Mouse (Mus musculus) liver, embryonic 12.5 days (tissue): ENCODE measurements around the gene Foxp1. TPM values are rescaled to one million over a fixed set of nuclear protein-coding genes. Genes with fewer than 3 reads are reported as not detected.

Source experiments
- ATAC-seq: fragments of 200-750 bp; cut with Nextera tagmentation; 2 replicates; pipeline ENCODE4 v1.8.0; 2017; ENCODE audit warnings: moderate number of reproducible peaks, mild to moderate bottlenecking, moderate library complexity
- H3K27ac ChIP-seq: fragments of 300-500 bp; sonication (generic); 2 replicates; pipeline ENCODE4 v1.5.1; 2016; ENCODE audit warnings: mild to moderate bottlenecking
- H3K27me3 ChIP-seq: fragments of 300-500 bp; sonication (generic); replicated peaks from 2 replicates; pipeline ENCODE4 v1.6.1; 2016; ENCODE audit warnings: mild to moderate bottlenecking, moderate library complexity
- H3K36me3 ChIP-seq: fragments of 300-500 bp; sonication (generic); 2 replicates; pipeline ENCODE4 v1.6.1; 2016; ENCODE audit warnings: mild to moderate bottlenecking, moderate library complexity
- H3K4me1 ChIP-seq: fragments of 300-500 bp; sonication (generic); 2 replicates; pipeline ENCODE4 v1.6.1; 2016
- H3K4me2 ChIP-seq: fragments of 300-500 bp; sonication (generic); 2 replicates; pipeline ENCODE4 v1.6.1; 2016; ENCODE audit warnings: mild to moderate bottlenecking, moderate library complexity
- H3K4me3 ChIP-seq: fragments of 300-500 bp; sonication (generic); 2 replicates; pipeline ENCODE4 v1.5.1; 2016; ENCODE audit warnings: mild to moderate bottlenecking, moderate library complexity
- H3K9ac ChIP-seq: fragments of 300-500 bp; sonication (generic); 2 replicates; pipeline ENCODE4 v1.6.1; 2016; ENCODE audit warnings: mild to moderate bottlenecking, moderate library complexity
- H3K9me3 ChIP-seq: fragments of 300-500 bp; sonication (generic); replicated peaks from 2 replicates; pipeline ENCODE4 v1.6.1; 2016; ENCODE audit warnings: mild to moderate bottlenecking, moderate library complexity
- WGBS: fragments of 180-500 bp; shearing (Covaris S2); methylation state at CpG from one replicate; pipeline ENCODE4 v1.1.7; 2016; ENCODE audit not compliant: insufficient replicate concordance; 5-methylcytosine and 5-hydroxymethylcytosine counted together
- polyA plus RNA-seq: library from polyadenylated mRNA; unstranded; fragments of >200 nt; fragmentation: Nextera tagmentation; extraction: Ambion mirVana; gene quantifications from 2 replicates; pipeline ENCODE4 v1.2.1, GENCODE M21; 2016

The Foxp1 gene
- polyA plus RNA-seq, 1 experiment from 2014 or later: 25.5 TPM

GRCm38 (mm10) chr6:99268171-99269061, 254.1 kb downstream of the Foxp1 start:
- Histone ChIP-seq H3K27me3 (no peaks in the 10 kb centered on the region), H3K27ac (no peak overlapping the region), H3K9me3 (no peaks in the 10 kb centered on the region), H3K36me3 (no peaks in the 10 kb centered on the region), H3K4me2 (no peak overlapping the region), H3K4me1 (peaks cover 40% of the 10 kb centered on the region), H3K4me3 (no peak overlapping the region), H3K9ac (no peak overlapping the region)
- no peak for ATAC-seq
- 75% methylated on average over 20 of the region's 20 CpGs for WGBS

DNA sequence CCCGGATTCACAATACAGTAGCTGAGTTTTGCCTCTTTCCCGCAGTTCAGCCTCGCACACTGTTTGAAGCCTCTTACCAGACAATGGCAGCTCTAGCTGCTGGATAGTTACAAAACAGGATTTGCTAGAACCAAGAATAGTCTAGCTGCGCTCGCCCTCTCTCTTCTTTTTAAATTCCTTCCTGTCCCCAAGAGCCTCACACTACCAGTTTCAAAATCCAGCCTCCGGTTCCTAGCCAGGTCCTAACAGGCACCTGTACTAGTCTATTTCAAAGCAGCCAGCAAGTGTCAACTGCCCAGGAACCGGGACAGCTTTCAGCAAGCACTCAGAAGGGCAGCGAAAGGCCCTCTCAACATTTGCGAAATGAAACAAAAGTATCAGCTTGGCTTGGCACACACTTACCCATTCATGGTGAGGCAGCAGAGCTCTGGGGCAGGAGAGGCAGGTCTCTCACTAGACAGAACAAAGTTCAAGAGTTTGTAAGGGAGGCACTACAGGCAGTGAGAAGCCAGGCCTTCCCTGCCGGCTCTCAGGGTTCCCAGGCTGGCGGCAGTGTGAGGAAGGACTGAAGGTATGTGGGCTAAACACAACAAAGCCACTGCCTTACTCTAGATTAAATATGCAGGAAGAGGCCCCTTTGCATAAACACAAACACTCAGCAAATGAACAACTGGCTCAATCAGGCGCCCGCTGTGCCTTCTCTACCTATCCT, 256.4 kb downstream of the Foxp1 start:
- Histone ChIP-seq H3K4me2 (peak overlapping the region; percentile 37), H3K9me3 (no peaks in the 10 kb centered on the region), H3K4me1 (peaks cover 41% of the 10 kb centered on the region), H3K36me3 (no peaks in the 10 kb centered on the region), H3K27ac (peak overlapping the region; percentile 53), H3K4me3 (peak overlapping the region; percentile 15; the same call in 1 of the 2 replicates), H3K9ac (peak overlapping the region; percentile 12; the same call in 1 of the 2 replicates), H3K27me3 (no peaks in the 10 kb centered on the region)
- 33% methylated on average over 13 of the region's 13 CpGs for WGBS
- no peak for ATAC-seq

- 36% methylated on average over 4 of the region's 4 CpGs for WGBS
- Histone ChIP-seq H3K4me3 (no peak overlapping the region), H3K9me3 (no peaks in the 10 kb centered on the region), H3K4me2 (peak overlapping the region; percentile 37), H3K36me3 (no peaks in the 10 kb centered on the region), H3K27me3 (no peaks in the 10 kb centered on the region), H3K27ac (no peak overlapping the region), H3K4me1 (peaks cover 40% of the 10 kb centered on the region), H3K9ac (no peak overlapping the region)
- ATAC-seq: no peak
Measured at GRCm38 (mm10) chr6:99265173-99265572, 257.3 kb downstream of the Foxp1 start.

DNA sequence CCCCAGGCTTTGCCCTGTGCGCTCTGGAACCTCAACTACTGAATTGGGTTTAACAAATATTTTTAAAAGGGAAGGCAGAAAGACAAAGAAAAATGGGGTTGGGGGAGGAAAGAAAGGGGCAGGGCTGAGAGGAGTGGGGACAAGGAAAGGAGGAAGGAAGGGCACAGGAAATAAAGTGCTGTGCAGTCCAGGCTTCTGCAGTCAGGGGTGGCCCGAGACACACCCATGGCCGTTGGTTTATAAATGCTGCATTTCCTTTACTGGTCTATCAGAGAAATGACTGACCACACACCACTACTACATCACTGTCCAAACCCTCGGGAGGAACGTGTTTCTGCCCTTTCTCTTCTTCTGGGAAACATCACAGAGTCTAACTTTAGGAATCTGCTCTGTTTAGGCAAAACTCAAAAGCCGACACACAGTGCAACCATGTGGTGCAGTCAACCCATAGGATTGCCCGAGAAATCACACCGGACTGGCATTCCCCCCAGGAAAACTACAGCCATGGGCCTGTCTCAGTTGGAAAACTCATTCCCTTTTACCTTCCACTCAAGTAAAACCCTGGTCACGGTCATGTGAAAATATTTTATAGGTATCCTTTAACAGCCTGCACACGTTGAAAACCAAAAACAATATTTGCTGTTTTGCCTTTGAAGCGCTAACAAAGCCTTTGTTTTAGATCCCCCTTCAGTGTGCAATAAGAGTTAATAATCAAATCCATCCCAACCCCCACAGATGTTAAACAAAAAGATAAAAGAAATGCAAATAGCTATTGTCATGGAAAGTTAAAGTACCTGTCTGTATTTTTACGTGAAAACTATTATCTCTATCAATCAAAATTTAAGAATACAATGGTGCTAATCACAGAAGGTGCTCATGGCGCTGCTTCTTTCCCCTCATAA, 258.1 kb downstream of the Foxp1 start:
- no peak overlapping the region for H3K4me3 ChIP-seq
- H3K36me3 ChIP-seq: no peaks in the 10 kb centered on the region
- no peak overlapping the region for H3K9ac ChIP-seq
- no peaks in the 10 kb centered on the region for H3K27me3 ChIP-seq
- peak overlapping the region; percentile 15 for H3K4me2 ChIP-seq
- peak overlapping the region; percentile 22; the same call in 1 of the 2 replicates for H3K27ac ChIP-seq
- H3K9me3 ChIP-seq: no peaks in the 10 kb centered on the region
- H3K4me1 ChIP-seq: peaks cover 40% of the 10 kb centered on the region
- ATAC-seq: no peak
- WGBS: 24% methylated on average over 13 of the region's 13 CpGs

DNA sequence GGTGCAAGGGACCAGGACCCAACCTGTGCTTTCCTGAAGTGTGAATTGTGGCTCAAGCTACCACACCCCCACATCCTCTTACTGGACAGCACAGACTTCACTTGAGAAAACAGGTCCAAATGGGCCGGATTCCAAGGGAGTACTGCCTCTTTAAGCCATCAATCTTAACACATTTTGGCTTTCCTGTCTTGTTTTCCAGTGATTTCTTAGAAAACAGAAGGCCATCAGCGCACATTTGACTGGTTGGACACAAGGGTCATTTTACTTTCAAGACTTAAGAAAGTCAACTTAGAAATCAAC, 258.7 kb downstream of the Foxp1 start:
- H3K27me3 ChIP-seq: no peaks in the 10 kb centered on the region
- peaks cover 40% of the 10 kb centered on the region for H3K4me1 ChIP-seq
- peak overlapping the region; percentile 22; the same call in 1 of the 2 replicates for H3K27ac ChIP-seq
- H3K9me3 ChIP-seq: no peaks in the 10 kb centered on the region
- WGBS: 17% methylated on average over 2 of the region's 2 CpGs
- no peak for ATAC-seq
- H3K4me2 ChIP-seq: peak overlapping the region; percentile 15
- H3K9ac ChIP-seq: no peak overlapping the region
- no peak overlapping the region for H3K4me3 ChIP-seq
- no peaks in the 10 kb centered on the region for H3K36me3 ChIP-seq

DNA sequence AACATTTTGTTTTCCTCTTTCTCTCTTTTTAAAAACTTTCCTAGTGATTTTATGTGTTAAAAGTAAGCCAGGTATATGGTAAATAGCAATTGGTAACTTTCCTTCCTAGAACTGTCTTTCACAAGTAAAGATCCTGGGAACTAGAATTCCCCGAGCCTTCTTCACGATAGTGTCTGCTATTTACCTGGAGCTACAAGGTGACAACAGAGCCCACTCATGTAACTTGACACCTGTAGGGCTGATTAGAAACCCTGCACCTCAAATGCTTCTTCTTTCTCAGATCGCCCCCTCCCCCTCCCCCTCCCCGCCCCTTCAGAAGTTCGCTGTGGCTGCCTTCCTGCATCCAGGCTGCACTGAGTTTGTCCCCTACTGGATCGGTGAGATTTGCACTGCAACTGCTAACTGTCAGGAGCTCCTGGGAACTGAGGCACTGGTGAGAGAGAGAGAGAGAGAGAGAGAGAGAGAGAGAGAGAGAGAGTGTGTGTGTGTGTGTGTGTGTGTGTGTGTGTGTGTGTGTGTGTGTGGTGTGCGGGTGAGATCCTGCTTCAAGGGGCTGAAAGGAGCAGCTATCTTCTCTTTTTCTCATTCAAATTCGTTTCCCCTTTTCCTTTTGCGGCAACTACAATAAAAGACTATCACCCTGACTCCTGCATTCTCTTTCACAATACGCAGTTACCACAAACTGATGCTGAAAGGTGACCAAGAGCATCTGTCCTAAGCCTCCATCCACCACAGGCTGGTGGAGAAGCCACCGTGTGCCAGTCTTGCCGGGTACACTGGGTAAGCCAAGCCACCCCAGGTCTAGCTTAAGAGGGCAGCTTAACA, 259.2 kb downstream of the Foxp1 start:
- Histone ChIP-seq H3K27ac (peak overlapping the region; percentile 22; the same call in 1 of the 2 replicates), H3K4me2 (peak overlapping the region; percentile 15), H3K9ac (no peak overlapping the region), H3K27me3 (no peaks in the 10 kb centered on the region), H3K4me3 (no peak overlapping the region), H3K9me3 (no peaks in the 10 kb centered on the region), H3K36me3 (no peaks in the 10 kb centered on the region), H3K4me1 (peaks cover 46% of the 10 kb centered on the region)
- ATAC-seq: no peak
- 14% methylated on average over 11 of the region's 12 CpGs for WGBS

DNA sequence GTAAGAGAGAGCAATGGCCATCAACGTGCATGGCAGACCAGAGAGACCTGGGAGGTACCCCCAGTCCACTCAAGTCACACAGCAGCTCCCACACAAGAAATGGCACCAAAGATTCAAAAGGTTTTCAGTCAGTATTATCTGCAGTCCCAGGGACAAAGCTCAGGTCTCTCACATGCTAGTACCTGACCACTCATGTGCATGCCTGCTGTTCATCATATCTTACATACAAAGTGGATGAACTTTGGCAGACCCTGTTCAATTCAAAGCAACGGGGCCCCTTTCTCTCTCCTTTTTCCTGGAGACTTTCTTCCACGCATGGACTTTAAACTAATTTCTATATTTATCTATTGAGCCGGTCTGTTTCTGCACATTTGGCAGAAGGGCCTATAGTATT, 260.8 kb downstream of the Foxp1 start:
- Histone ChIP-seq H3K27me3 (no peaks in the 10 kb centered on the region), H3K4me1 (peaks cover 46% of the 10 kb centered on the region), H3K4me3 (no peak overlapping the region), H3K4me2 (no peak overlapping the region), H3K9ac (no peak overlapping the region), H3K9me3 (no peaks in the 10 kb centered on the region), H3K36me3 (no peaks in the 10 kb centered on the region), H3K27ac (no peak overlapping the region)
- 59% methylated on average over 4 of the region's 4 CpGs for WGBS
- ATAC-seq: no peak

GRCm38 (mm10) chr6:99260941-99261736, 261.4 kb downstream of the Foxp1 start:
- no peak overlapping the region for H3K4me3 ChIP-seq
- no peak overlapping the region for H3K27ac ChIP-seq
- ATAC-seq: no peak
- no peak overlapping the region for H3K4me2 ChIP-seq
- H3K27me3 ChIP-seq: no peaks in the 10 kb centered on the region
- H3K4me1 ChIP-seq: peaks cover 41% of the 10 kb centered on the region
- H3K36me3 ChIP-seq: no peaks in the 10 kb centered on the region
- no peaks in the 10 kb centered on the region for H3K9me3 ChIP-seq
- WGBS: 51% methylated on average over 11 of the region's 11 CpGs
- no peak overlapping the region for H3K9ac ChIP-seq

DNA sequence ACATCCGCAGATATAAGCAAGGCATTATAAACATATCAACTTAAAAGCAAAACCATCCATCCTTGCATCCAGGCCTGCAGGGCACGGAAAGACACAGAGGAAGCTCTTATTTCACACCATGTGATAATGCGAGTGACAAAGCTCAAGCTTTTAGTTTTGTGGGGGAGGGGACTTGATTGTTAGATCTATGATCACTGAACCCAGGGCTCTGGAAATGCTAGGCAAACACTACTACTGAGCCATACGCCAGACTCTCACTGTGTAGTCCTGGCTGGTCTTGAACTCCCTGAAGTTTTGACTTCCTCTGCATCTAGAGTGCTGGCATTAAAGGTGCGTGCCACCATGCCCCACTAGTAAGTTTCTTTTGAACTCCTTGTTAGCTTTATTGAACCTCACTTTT, 264.2 kb downstream of the Foxp1 start:
- Histone ChIP-seq H3K36me3 (no peaks in the 10 kb centered on the region), H3K27me3 (no peaks in the 10 kb centered on the region), H3K9me3 (no peaks in the 10 kb centered on the region), H3K4me1 (peaks cover 15% of the 10 kb centered on the region), H3K9ac (no peak overlapping the region), H3K27ac (no peak overlapping the region), H3K4me3 (no peak overlapping the region), H3K4me2 (no peak overlapping the region)
- 64% methylated on average over 5 of the region's 5 CpGs for WGBS
- no peak for ATAC-seq

GRCm38 (mm10) chr6:99257676-99258075, 264.8 kb downstream of the Foxp1 start:
- no peak overlapping the region for H3K4me3 ChIP-seq
- peaks cover 9% of the 10 kb centered on the region; the same call in 1 of the 2 replicates for H3K4me1 ChIP-seq
- H3K9me3 ChIP-seq: no peaks in the 10 kb centered on the region
- no peak overlapping the region for H3K27ac ChIP-seq
- H3K4me2 ChIP-seq: no peak overlapping the region
- H3K27me3 ChIP-seq: no peaks in the 10 kb centered on the region
- WGBS: 37% methylated on average over 2 of the region's 2 CpGs
- no peak overlapping the region for H3K9ac ChIP-seq
- no peak for ATAC-seq
- no peaks in the 10 kb centered on the region for H3K36me3 ChIP-seq
